ENCODE assay signal across 8 mouse cellular contexts in the genomic region with DNA sequence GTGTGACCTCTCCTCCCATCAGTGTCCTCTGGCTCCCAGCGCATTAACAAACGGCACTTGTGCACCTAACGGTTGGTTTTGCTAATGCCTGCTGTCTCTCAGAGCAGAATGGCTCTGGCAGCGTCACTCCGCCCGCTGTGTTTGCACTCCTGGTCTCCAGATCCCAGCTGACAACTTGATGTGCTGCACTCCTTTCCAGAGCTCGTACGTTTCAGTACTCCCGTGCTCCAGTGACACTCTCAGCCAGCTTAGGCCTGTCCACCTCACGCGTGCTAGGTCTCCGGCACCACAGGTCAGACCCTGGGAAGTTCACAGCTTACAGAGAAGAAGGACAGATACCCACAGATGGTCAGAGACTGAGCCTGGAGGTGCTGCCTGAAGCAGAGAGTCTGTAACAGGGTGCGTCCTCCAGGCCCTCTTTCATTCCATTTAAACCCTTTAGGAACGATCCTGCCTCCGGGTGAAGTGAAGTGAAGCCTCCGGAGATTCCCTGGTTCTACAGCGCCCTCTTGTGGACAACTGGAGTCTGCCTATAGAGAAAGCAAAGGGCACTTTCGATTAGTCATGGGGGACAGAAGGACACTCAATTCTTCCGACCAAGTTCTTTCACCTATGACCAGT. TPM values are rescaled to one million over a fixed set of nuclear protein-coding genes. Genes with fewer than 3 reads are reported as not detected.
DNase-seq lines count a peak whose midpoint lies in the region; ATAC-seq and TF ChIP-seq lines count a peak whose summit lies in the region.

No protein-coding gene starts in this region.

- H3K9ac ChIP-seq in embryonic facial prominence, embryonic 11.5 days (replicated peaks; ENCODE audit: low read length), result no peak overlapping the region
- no peak overlapping the region for H3K9ac ChIP-seq in kidney, embryonic 15.5 days
- H3K9ac ChIP-seq in liver, embryonic 14.5 days (replicated peaks), result no peak overlapping the region
- no peak overlapping the region for H3K9ac ChIP-seq in neural tube, embryonic 12.5 days

- H3K79me2 ChIP-seq in C2C12 (ENCODE audit: control insufficient read depth, insufficient read depth), result no peaks in the 10 kb centered on the region

- H3K79me3 ChIP-seq in C2C12 (ENCODE audit: low read depth), result no peaks in the 10 kb centered on the region

- no peak for TF ChIP-seq EP300 in liver, embryonic 14.5 days (IDR thresholded peaks at IDR 0.05; ENCODE audit: low read depth)

- H3K27ac ChIP-seq in embryonic facial prominence, embryonic 11.5 days (replicated peaks; ENCODE audit: low read depth, low read length), result no peak overlapping the region
- H3K27ac ChIP-seq in heart, embryonic 10.5 days, result peak overlapping the region; percentile 48; the same call in 1 of the 2 replicates
- no peak overlapping the region for H3K27ac ChIP-seq in kidney, embryonic 15.5 days
- no peak overlapping the region for H3K27ac ChIP-seq in liver, embryonic 14.5 days
- no peak overlapping the region for H3K27ac ChIP-seq in neural tube, embryonic 12.5 days

- 23% methylated on average over 19 of the region's 19 CpGs for WGBS in embryonic facial prominence, embryonic 11.5 days
- WGBS in heart, embryonic 10.5 days, result 21% methylated on average over 19 of the region's 19 CpGs
- WGBS in kidney, embryonic 15.5 days, result 19% methylated on average over 19 of the region's 19 CpGs
- WGBS in liver, embryonic 14.5 days (ENCODE audit: insufficient replicate concordance), result 34% methylated on average over 19 of the region's 19 CpGs
- 28% methylated on average over 19 of the region's 19 CpGs for WGBS in neural tube, embryonic 12.5 days

- peak; percentile 48; the same call in 1 of the 2 replicates for ATAC-seq in embryonic facial prominence, embryonic 11.5 days (replicated peaks; ENCODE audit: insufficient number of reproducible peaks, low FRiP score, low TSS enrichment, low read depth)
- peak; percentile 25; the same call in 1 of the 2 replicates for ATAC-seq in kidney, embryonic 15.5 days (replicated peaks; ENCODE audit: low FRiP score)
- ATAC-seq in liver, embryonic 14.5 days (ENCODE audit: insufficient read depth), result no peak
- peak; percentile 37 for ATAC-seq in neural tube, embryonic 12.5 days (ENCODE audit: low FRiP score, low read depth)

- H3K4me2 ChIP-seq in embryonic facial prominence, embryonic 11.5 days (ENCODE audit: low read depth, low read length), result no peak overlapping the region
- peak overlapping the region; percentile 53 for H3K4me2 ChIP-seq in kidney, embryonic 15.5 days
- peak overlapping the region; percentile 15; the same call in 1 of the 2 replicates for H3K4me2 ChIP-seq in liver, embryonic 14.5 days (ENCODE audit: low read depth)
- H3K4me2 ChIP-seq in neural tube, embryonic 12.5 days (replicated peaks), result peak overlapping the region; percentile 47

- peak; percentile 35 for TF ChIP-seq CTCF in C2C12 (IDR thresholded peaks at IDR 0.05; ENCODE audit: control insufficient read depth, insufficient read depth, insufficient read length)
- TF ChIP-seq CTCF in liver, embryonic 14.5 days (IDR thresholded peaks at IDR 0.05; ENCODE audit: low read depth), result peak; percentile 83

- no peaks in the 10 kb centered on the region for H3K4me1 ChIP-seq in embryonic facial prominence, embryonic 11.5 days (ENCODE audit: control insufficient read depth, insufficient read depth, low read length)
- peaks cover 6% of the 10 kb centered on the region for H3K4me1 ChIP-seq in heart, embryonic 10.5 days
- peaks cover 16% of the 10 kb centered on the region for H3K4me1 ChIP-seq in kidney, embryonic 15.5 days
- no peaks in the 10 kb centered on the region for H3K4me1 ChIP-seq in liver, embryonic 14.5 days (replicated peaks; ENCODE audit: control insufficient read depth in 2 of 2, insufficient read depth in 2 of 2, low read length in 1 of 2)
- H3K4me1 ChIP-seq in neural tube, embryonic 12.5 days, result peaks cover 4% of the 10 kb centered on the region; the same call in 1 of the 2 replicates

- DNase-seq in adrenal gland, postnatal 25 days, result peak; percentile 77
- DNase-seq in embryonic facial prominence, embryonic 11.5 days (ENCODE audit: low spot score), result peak; percentile 94
- peak; percentile 88 for DNase-seq in heart, embryonic 10.5 days (ENCODE audit: low spot score)
- DNase-seq in liver, embryonic 14.5 days (ENCODE audit: low read depth in 3 of 3, low spot score in 3 of 3), result peak; percentile 42 to 54 (median 51)
- peak; percentile 59 for DNase-seq in thymus, postnatal 14 days

- H3K36me3 ChIP-seq in C2C12 (ENCODE audit: control insufficient read depth, insufficient read depth), result no peaks in the 10 kb centered on the region
- H3K36me3 ChIP-seq in embryonic facial prominence, embryonic 11.5 days (replicated peaks; ENCODE audit: control insufficient read depth, insufficient read depth, low read depth, low read length), result no peaks in the 10 kb centered on the region
- no peaks in the 10 kb centered on the region for H3K36me3 ChIP-seq in heart, embryonic 10.5 days
- H3K36me3 ChIP-seq in kidney, embryonic 15.5 days, result no peaks in the 10 kb centered on the region
- no peaks in the 10 kb centered on the region for H3K36me3 ChIP-seq in liver, embryonic 14.5 days (replicated peaks; ENCODE audit: control insufficient read depth, insufficient read depth, low read depth)
- no peaks in the 10 kb centered on the region for H3K36me3 ChIP-seq in neural tube, embryonic 12.5 days

- H3K27me3 ChIP-seq in C2C12 (ENCODE audit: control insufficient read depth, insufficient read depth, insufficient read length), result no peaks in the 10 kb centered on the region
- H3K27me3 ChIP-seq in embryonic facial prominence, embryonic 11.5 days (ENCODE audit: control insufficient read depth, insufficient read depth, low read length), result no peaks in the 10 kb centered on the region
- H3K27me3 ChIP-seq in heart, embryonic 10.5 days (ENCODE audit: insufficient read depth, poor library complexity, severe bottlenecking), result peaks cover 12% of the 10 kb centered on the region; the same call in 1 of the 2 replicates
- H3K27me3 ChIP-seq in kidney, embryonic 15.5 days, result no peaks in the 10 kb centered on the region; the same call in none of the 2 replicates
- H3K27me3 ChIP-seq in liver, embryonic 14.5 days (ENCODE audit: control insufficient read depth, insufficient read depth, low read length), result no peaks in the 10 kb centered on the region
- H3K27me3 ChIP-seq in neural tube, embryonic 12.5 days (replicated peaks), result no peaks in the 10 kb centered on the region

- H3K9me3 ChIP-seq in embryonic facial prominence, embryonic 11.5 days (replicated peaks; ENCODE audit: control insufficient read depth, low read length), result no peaks in the 10 kb centered on the region
- H3K9me3 ChIP-seq in heart, embryonic 10.5 days, result no peaks in the 10 kb centered on the region
- no peaks in the 10 kb centered on the region for H3K9me3 ChIP-seq in kidney, embryonic 15.5 days (replicated peaks)
- H3K9me3 ChIP-seq in liver, embryonic 14.5 days (ENCODE audit: control insufficient read depth, low read length), result no peaks in the 10 kb centered on the region
- H3K9me3 ChIP-seq in neural tube, embryonic 12.5 days, result no peaks in the 10 kb centered on the region

- H3K4me3 ChIP-seq in C2C12 (ENCODE audit: insufficient read depth, poor library complexity, severe bottlenecking), result no peak overlapping the region
- H3K4me3 ChIP-seq in embryonic facial prominence, embryonic 11.5 days (ENCODE audit: low read depth, low read length), result no peak overlapping the region
- H3K4me3 ChIP-seq in heart, embryonic 10.5 days, result peak overlapping the region; percentile 40
- peak overlapping the region; percentile 17; the same call in 1 of the 2 replicates for H3K4me3 ChIP-seq in kidney, embryonic 15.5 days (replicated peaks)
- H3K4me3 ChIP-seq in liver, embryonic 14.5 days (ENCODE audit: insufficient read depth in 1 of 2, low read depth in 2 of 2, low read length in 2 of 2), result peak overlapping the region; percentile 14 to 32; a peak in 2 of 4 replicates
- H3K4me3 ChIP-seq in neural tube, embryonic 12.5 days, result no peak overlapping the region

- no peak overlapping the region for H3ac ChIP-seq in C2C12 (ENCODE audit: control insufficient read depth, insufficient read length, low read depth)

TF ChIP-seq in C2C12, 6 proteins besides CTCF, POLR2A, EP300 and RAD21:
- TF ChIP-seq MYOD1 (IDR thresholded peaks at IDR 0.05; ENCODE audit: control insufficient read depth, insufficient read length, low read depth), result no peak
- no peak for TF ChIP-seq USF1 (IDR thresholded peaks at IDR 0.05; ENCODE audit: low read depth)
- no peak for TF ChIP-seq MAX (IDR thresholded peaks at IDR 0.05)
- no peak for TF ChIP-seq CEBPB (IDR thresholded peaks at IDR 0.05; ENCODE audit: low read depth)
- no peak for TF ChIP-seq FOSL1 (IDR thresholded peaks at IDR 0.05; ENCODE audit: insufficient read depth, low read length, poor library complexity, severe bottlenecking)
- TF ChIP-seq MYOG (IDR thresholded peaks at IDR 0.05; ENCODE audit: control insufficient read depth, extremely low read depth, insufficient read length), result no peak

RNA-seq across cellular contexts. Expression of gene Spesp1, which starts 37.9 kb away (rescaled TPM):
- polyA plus RNA-seq in C2C12 (2012; fragmentation: generic; extraction: Trizol), result not detected
- not detected in 2 replicates for total RNA-seq in adrenal gland, postnatal 25 days (2021)
- polyA plus RNA-seq in embryonic facial prominence, embryonic 11.5 days (2014; fragmentation: Nextera tagmentation; extraction: Ambion mirVana), result not detected in 2 replicates
- not detected in 2 replicates for polyA plus RNA-seq in heart, embryonic 10.5 days (2016; fragmentation: Nextera tagmentation; extraction: Ambion mirVana)
- polyA plus RNA-seq in kidney, embryonic 15.5 days (2015; fragmentation: Nextera tagmentation; extraction: Ambion mirVana), result not detected in 2 replicates
- not detected in 2 replicates for polyA plus RNA-seq in liver, embryonic 14.5 days (2012; rRNA removed)
- polyA plus RNA-seq in liver, embryonic 14.5 days (2014; fragmentation: Nextera tagmentation; extraction: Ambion mirVana), result not detected in 2 replicates
- not detected in 2 replicates for polyA plus RNA-seq in neural tube, embryonic 12.5 days (2016; fragmentation: Nextera tagmentation; extraction: Ambion mirVana)

Comparison
In these comparisons a context has a peak if more than half of its experiments do, and no peak if none do; other contexts are left out.
1. H3K4me3 ChIP-seq: peak in heart, embryonic 10.5 days (single experiment), kidney, embryonic 15.5 days (single experiment) and liver, embryonic 14.5 days (2 of 2); none in C2C12 (single experiment), embryonic facial prominence, embryonic 11.5 days (single experiment) and neural tube, embryonic 12.5 days (single experiment).
2. Peak in every context shown above with its lines, with median percentiles within 50 percentile points of each other: DNase-seq.